Mouse (Mus musculus) thymus, adult 2 months (tissue): ENCODE results near the gene Celf2. TPM values are rescaled to one million over a fixed set of nuclear protein-coding genes. Genes with fewer than 3 reads are reported as not detected.

Experiments used
- DNase-seq: peaks from one replicate; pipeline ENCODE4 v3.0.0; 2021
- H3K27ac ChIP-seq: fragments of 200-500 bp; 2 replicates; pipeline ENCODE4 v1.5.1; 2012; ENCODE audit warnings: low read length, control low read depth; ENCODE audit not compliant: control insufficient read depth, insufficient read depth
- H3K27me3 ChIP-seq: fragments of 200-500 bp; 2 replicates; pipeline ENCODE4 v1.6.1; 2012; ENCODE audit warnings: mild to moderate bottlenecking, low read length, moderate library complexity, mixed read lengths; ENCODE audit not compliant: control insufficient read depth, insufficient read depth
- H3K36me3 ChIP-seq: fragments of 200-500 bp; 2 replicates; pipeline ENCODE4 v1.6.1; 2012; ENCODE audit warnings: mild to moderate bottlenecking, low read length, moderate library complexity; ENCODE audit not compliant: control insufficient read depth, insufficient read depth
- H3K4me1 ChIP-seq: fragments of 200-500 bp; replicated peaks from 2 replicates; pipeline ENCODE4 v1.6.1; 2012; ENCODE audit warnings: low read length; ENCODE audit not compliant: control insufficient read depth, insufficient read depth
- H3K4me3 ChIP-seq: fragments of 200-500 bp; 2 replicates; pipeline ENCODE4 v1.5.1; 2012; ENCODE audit warnings: mild to moderate bottlenecking, low read length, control low read depth, moderate library complexity; ENCODE audit not compliant: control insufficient read depth, insufficient read depth
- CTCF ChIP-seq: fragments of 200-500 bp; IDR thresholded peaks from 2 replicates; pipeline ENCODE4 v1.5.1; 2012; ENCODE audit warnings: mild to moderate bottlenecking, control low read depth, low read length, moderate library complexity, borderline replicate concordance; ENCODE audit not compliant: control insufficient read depth, poor library complexity, insufficient read depth; ENCODE audit errors: extremely low read depth
- POLR2A ChIP-seq: fragments of 200-500 bp; IDR thresholded peaks from 2 replicates; pipeline ENCODE4 v1.6.1; 2012; ENCODE audit warnings: mild to moderate bottlenecking, low read length, control low read depth, moderate library complexity; ENCODE audit not compliant: control insufficient read depth, poor library complexity, insufficient read depth; ENCODE audit errors: extremely low read depth
- WGBS: fragments of 180-500 bp; shearing (Covaris S2); methylation state at CpG from one replicate; pipeline ENCODE4 v1.1.7; 2018; 5-methylcytosine and 5-hydroxymethylcytosine counted together
- polyA plus RNA-seq: library from polyadenylated mRNA; depleted of rRNA; stranded (reverse); fragments of >200 nt; gene quantifications from 2 replicates; pipeline ENCODE4 v1.2.3, GENCODE M21; 2012

Celf2 gene
- polyA plus RNA-seq, 1 experiment, result 214 TPM

DNA sequence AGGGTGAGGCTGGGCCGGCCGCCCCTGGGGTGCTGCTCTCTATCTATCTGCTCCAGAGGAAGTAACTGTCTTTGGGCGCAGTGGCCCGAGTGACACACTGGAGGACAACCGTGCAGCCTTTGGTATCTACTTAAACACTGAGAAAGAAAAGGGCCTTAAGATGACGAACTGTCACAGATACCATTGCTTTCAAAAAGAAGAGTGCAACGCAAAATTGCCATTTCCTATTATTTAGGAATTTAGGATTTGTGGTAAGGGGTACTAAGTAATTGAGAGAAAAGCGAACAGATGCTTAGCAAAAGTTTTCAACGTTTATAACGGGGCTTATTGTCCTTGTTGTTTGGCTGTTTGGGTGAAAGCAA is 636.5 kb downstream of the Celf2 start:
- 30% methylated on average over 10 of the region's 10 CpGs for WGBS
- peaks cover 5% of the 10 kb centered on the region for H3K4me1 ChIP-seq
- no peak overlapping the region for H3K27ac ChIP-seq

DNA sequence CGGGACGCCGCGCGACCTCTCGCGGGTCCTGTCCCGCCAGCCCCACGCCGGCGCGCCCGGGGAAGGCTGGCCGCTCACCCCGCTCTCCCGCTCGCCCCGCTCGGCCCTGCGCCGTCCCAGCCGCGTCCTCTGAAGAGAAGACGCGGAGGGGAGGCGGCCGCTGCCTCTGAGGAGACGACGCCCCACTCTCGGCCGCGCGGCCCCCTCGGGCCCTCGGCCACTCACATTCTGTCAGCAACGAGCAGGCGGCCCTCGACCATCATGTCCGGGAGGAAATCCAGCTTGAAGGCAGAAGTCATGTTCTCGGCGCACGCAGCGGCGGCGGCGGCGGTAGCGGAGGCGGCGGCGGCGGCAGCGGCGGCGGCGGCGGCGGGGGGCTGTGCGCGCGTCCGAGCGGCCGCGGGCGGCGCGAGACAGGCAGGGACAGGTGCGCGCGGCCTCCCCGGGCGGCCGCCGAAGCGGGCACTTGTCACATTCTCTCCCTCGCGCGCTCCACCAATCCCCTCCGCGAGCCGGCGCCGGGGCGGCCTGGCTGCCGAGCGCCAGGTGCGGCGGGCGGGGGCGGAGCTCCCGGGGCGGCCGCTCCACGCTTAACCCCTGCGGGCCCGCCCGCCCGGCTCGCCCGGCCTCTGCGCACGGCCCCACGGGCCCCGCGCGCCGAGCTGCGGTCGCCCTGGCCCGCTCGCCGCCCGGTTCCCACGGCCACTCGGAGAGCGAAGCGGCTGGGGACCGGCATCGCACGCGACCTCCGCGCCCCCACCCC is 637.1 kb downstream of the Celf2 start:
- Histone ChIP-seq H3K27me3 (peaks cover 6% of the 10 kb centered on the region), H3K27ac (no peak overlapping the region)
- 2% methylated on average over 110 of the region's 124 CpGs for WGBS

More for the DNA sequence above, 636.5 kb downstream of the Celf2 start:
- no peak for DNase-seq
- peak overlapping the region; percentile 76 for H3K4me3 ChIP-seq
- peaks cover 6% of the 10 kb centered on the region for H3K27me3 ChIP-seq
- TF ChIP-seq POLR2A (no peak), CTCF (no peak)
- no peaks in the 10 kb centered on the region for H3K36me3 ChIP-seq

DNA sequence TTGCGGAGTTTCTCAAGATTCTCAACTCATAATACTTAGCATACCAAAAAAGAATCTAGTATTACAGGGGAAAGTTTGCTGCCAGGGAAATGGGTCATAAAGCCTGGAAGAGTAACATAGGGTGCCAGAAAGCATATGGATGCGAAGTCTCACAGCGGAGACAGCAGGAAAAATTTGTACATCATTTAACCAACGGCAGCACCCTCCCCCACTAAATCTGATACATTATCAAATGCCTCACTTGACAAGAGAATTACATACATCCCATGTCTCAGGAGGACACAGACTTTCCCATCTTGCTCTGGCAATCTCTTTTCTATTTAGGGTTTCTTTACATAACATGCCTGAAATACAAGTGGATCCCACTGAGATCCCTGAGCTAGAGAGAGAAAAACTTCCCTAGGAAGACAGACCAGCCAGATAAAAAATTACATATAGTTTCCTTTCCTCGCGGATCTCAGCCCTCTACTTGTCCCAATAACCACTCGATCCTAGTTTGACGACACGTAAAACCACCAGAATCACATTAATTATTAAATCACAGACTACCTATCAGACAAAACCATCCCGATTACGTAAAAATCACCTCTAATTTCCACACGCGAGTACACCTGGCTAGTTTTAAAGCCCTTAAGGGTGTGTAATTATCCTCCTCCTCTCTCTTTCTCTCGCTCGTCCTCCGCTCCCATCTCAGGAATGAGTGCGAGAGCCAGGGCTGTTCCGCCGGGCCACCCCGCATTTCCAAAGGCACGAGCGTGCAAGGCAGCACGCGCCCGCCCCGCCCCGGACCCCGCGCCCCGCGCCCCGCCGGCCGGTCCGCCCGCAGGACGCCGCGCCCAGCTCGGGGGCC is 637.9 kb downstream of the Celf2 start:
- DNase-seq, result no peak
- no peak for TF ChIP-seq POLR2A
- no peak for TF ChIP-seq CTCF

More for the DNA sequence above, 637.1 kb downstream of the Celf2 start:
- H3K4me3 ChIP-seq, result peak overlapping the region; percentile 76
- DNase-seq, result peak; percentile 79
- TF ChIP-seq CTCF, result no peak
- no peak for TF ChIP-seq POLR2A
- no peaks in the 10 kb centered on the region for H3K36me3 ChIP-seq
- H3K4me1 ChIP-seq, result peaks cover 5% of the 10 kb centered on the region

DNA sequence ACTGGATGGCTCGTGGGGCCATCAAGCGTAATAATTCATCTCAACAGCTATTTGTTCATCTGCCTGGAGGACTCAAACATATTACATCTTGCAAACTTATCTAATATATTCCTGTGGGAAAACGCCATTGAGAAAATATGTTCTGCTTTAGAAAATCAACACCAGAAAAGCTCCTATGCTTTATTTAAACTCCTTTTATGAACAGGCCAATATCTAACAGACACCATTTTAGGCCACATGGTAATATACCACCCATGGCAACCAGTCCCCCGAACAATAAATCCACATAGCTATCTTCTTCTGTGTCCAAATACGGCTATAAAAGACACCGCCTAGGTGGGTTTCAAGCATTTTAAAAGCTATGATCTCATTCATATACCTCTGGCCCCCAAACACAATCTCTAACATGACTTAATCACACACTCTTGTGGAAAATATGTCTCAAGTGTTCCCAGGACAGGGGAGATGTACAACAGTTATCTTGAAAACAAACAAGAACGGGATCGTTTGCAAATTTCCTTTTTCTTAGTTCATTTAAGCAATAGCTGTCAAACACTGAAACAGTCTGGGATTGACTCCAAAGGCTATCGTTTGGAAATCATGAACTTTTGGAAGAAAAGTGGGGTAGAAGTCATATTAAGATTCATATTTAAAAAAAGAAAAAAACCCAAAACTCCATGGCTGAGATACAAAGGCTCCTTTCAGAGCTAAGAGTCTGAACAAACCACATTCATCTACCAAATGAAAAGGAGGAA is 639.2 kb downstream of the Celf2 start:
- DNase-seq, result no peak
- peaks cover 6% of the 10 kb centered on the region for H3K27me3 ChIP-seq
- TF ChIP-seq POLR2A (no peak), CTCF (no peak)
- no peaks in the 10 kb centered on the region for H3K36me3 ChIP-seq
- H3K4me1 ChIP-seq, result peaks cover 5% of the 10 kb centered on the region
- no peak overlapping the region for H3K4me3 ChIP-seq
- H3K27ac ChIP-seq, result no peak overlapping the region
- WGBS, result 91% methylated on average over 9 of the region's 9 CpGs

More for the DNA sequence above, 637.9 kb downstream of the Celf2 start:
- Histone ChIP-seq H3K4me1 (peaks cover 5% of the 10 kb centered on the region), H3K4me3 (peak overlapping the region; percentile 76), H3K36me3 (no peaks in the 10 kb centered on the region), H3K27ac (no peak overlapping the region), H3K27me3 (peaks cover 6% of the 10 kb centered on the region)
- 11% methylated on average over 36 of the region's 40 CpGs for WGBS

DNA sequence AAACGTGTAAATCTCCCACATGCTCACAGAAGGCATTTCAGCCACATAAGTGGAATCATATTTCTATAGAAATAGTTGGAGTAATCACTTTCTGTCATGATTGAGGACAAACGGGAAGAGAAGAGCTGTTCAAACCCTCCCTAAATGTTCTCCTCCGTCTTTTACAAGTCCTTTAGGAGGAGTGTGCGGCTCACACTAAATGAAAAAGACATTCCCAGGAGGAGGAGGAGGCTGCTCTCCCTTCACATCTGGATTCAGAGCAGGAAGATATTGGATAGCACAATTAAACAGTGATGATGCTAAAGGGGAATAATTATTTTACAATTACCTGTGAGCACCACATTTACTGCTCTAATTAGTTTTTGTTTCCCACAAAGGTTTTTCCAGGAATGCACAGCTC is 642.1 kb downstream of the Celf2 start:
- Histone ChIP-seq H3K36me3 (no peaks in the 10 kb centered on the region), H3K4me1 (peaks cover 2% of the 10 kb centered on the region; the same call in 1 of the 2 replicates), H3K27ac (no peak overlapping the region), H3K27me3 (peaks cover 6% of the 10 kb centered on the region), H3K4me3 (no peak overlapping the region)
- no peak for DNase-seq
- TF ChIP-seq CTCF (no peak), POLR2A (no peak)
- WGBS, result 84% methylated on average over 4 of the region's 4 CpGs

DNA sequence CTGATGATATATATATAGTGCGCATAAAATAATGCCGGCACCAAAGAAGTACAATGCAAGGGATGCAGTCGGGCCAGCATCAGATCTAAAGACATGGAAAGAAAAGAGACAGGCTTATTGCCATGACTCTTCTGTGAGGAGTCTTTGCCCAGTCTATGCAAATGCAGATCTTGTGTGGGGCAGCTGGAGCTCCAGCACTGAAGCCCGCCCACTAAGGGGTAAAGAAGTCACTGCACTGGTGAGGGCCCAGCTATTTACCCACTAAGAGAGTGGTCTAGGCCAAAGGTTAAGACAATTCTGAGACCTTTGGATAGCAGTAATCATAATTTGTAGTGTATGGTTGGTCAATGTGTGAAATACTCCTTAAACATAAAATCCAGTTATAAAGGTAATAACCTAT is 643.6 kb downstream of the Celf2 start:
- 96% methylated on average over 4 of the region's 4 CpGs for WGBS
- Histone ChIP-seq H3K27me3 (peaks cover 6% of the 10 kb centered on the region), H3K4me1 (no peaks in the 10 kb centered on the region; the same call in 1 of the 2 replicates), H3K27ac (no peak overlapping the region), H3K36me3 (no peaks in the 10 kb centered on the region), H3K4me3 (no peak overlapping the region)
- DNase-seq, result no peak
- TF ChIP-seq POLR2A (no peak), CTCF (no peak)
